Mouse (Mus musculus) brain, embryonic 14.5 days (tissue): ENCODE measurements around the gene Slc23a2.

ENCODE experiments used
- CTCF ChIP-seq: fragments of 200-500 bp; IDR thresholded peaks from 2 replicates; pipeline ENCODE4 v1.5.1; 2012; ENCODE audit warnings: inconsistent platforms, mild to moderate bottlenecking, moderate library complexity, borderline replicate concordance; ENCODE audit not compliant: insufficient read depth, insufficient read length; ENCODE audit errors: extremely low read depth
- POLR2A ChIP-seq: fragments of 200-500 bp; IDR thresholded peaks from 2 replicates; pipeline ENCODE4 v1.6.1; 2012; ENCODE audit warnings: mild to moderate bottlenecking, inconsistent platforms, borderline replicate concordance; ENCODE audit not compliant: poor library complexity, insufficient read depth, insufficient read length, severe bottlenecking; ENCODE audit errors: extremely low read depth

DNA sequence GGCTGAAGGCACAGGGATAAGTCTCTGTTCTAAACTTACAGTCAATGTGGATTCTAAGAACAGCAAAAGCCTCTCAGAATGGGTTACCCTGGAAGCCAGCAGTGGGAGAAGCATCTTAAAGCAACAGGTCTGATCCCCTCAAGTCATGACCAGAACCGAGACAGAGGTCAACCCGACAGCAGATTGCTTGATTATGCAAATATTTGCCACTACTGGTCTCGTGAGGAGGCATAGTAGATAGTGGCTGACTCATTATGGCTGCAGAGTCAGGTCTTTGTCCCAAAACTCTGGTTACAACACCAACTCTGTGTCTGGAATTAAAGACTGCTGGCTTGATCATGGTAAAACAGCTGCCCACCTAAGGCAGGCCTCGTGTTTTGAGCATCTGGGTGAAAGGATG is 126.8 kb downstream of the Slc23a2 start:
- no peak for TF ChIP-seq CTCF
- TF ChIP-seq POLR2A = no peak
